Mouse (Mus musculus): ENCODE results near the gene Ncam1. TPM values are rescaled to one million over a fixed set of nuclear protein-coding genes. Genes with fewer than 3 reads are reported as not detected.

The Ncam1 gene
- total RNA-seq (2023; ENCODE audit: inconsistent age), result not detected in 4 replicates

DNA sequence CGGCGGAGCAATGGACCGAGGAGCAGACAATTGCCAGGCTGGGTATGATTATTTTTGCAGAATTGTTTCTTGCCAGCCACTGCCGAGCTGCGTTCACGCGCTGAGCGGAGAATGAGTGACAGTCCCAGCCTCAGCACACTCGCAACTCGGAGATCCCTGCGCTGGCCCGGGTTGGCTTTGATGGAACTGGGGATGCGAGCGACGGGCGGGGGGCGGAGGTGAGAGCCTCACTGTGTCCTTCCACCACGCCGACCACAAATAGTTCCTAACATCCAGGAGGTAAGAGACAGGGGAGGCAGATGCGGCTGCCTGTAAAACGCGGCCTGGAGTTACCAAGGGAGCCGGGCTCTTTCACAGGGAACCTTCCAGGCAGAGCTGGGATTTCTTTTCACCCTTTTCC lies at the start of gene Ncam1:
Gene Ncam1, minus strand, starts transcription at position 120 of the 400 bp plus-strand sequence.

GRCm38 (mm10) chr9:49485892-49486311 lies 312.8 kb downstream of the Ncam1 start, which contains the start of gene Ttc12:
Ttc12 (minus strand) TSS chr9:49486225.

Data from B cell, adult (primary cell).